In the genomic region with DNA sequence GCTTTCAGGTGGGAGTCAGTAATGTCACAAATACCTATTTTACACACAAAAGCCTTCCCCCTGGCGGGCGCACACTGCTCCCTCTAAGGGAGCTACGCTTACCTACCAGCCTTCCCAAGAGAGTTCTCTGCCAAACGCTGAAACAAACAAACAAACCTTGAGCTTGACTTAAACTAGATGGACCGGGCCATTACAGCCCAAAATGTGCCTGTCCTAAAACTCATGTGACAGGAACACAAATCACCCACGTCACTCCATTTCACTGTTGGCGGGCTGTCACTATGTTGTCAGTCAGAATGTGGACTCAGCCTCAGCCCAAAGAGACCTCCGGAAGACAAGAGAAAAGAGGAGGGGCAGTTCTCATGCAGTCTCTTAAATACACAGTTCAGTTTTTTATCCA, we compare ENCODE assay signal across 8 mouse cellular contexts.
DNase-seq lines count a peak whose midpoint lies in the region; ATAC-seq lines count a peak whose summit lies in the region.

No protein-coding gene starts in this region.

- peak overlapping the region; percentile 47 to 56 for H3K4me3 ChIP-seq in heart, embryonic 14.5 days (ENCODE audit: control insufficient read depth in 1 of 2, insufficient read depth in 1 of 2, low read depth in 1 of 2, low read length in 2 of 2)
- peak overlapping the region; percentile 35; the same call in 1 of the 2 replicates for H3K4me3 ChIP-seq in limb, embryonic 11.5 days (ENCODE audit: low read depth, low read length)
- peak overlapping the region; percentile 31 for H3K4me3 ChIP-seq in neural tube, embryonic 13.5 days

- DNase-seq in kidney, adult 11 months: peak; percentile 40
- DNase-seq in kidney, adult 8-10 months: no peak
- no peak for DNase-seq in limb, embryonic 11.5 days (ENCODE audit: low spot score)
- DNase-seq in frontal cortex, postnatal 10 days (ENCODE audit: low spot score in 2 of 2): no peak
- no peak for DNase-seq in thymus, postnatal 10 days (ENCODE audit: low spot score in 2 of 2)

- H3K4me1 ChIP-seq in heart, embryonic 14.5 days (ENCODE audit: control insufficient read depth in 2 of 2, insufficient read depth in 2 of 2, low read length in 2 of 2): peaks cover 3 to 7% of the 10 kb centered on the region in 2 experiments; a peak in 2 of 4 replicates
- H3K4me1 ChIP-seq in limb, embryonic 11.5 days (ENCODE audit: control insufficient read depth, insufficient read depth, low read length): no peaks in the 10 kb centered on the region
- H3K4me1 ChIP-seq in neural tube, embryonic 13.5 days (replicated peaks): peaks cover 34% of the 10 kb centered on the region

- no peaks in the 10 kb centered on the region for H3K36me3 ChIP-seq in heart, embryonic 14.5 days (ENCODE audit: control insufficient read depth, insufficient read depth, low read length)
- H3K36me3 ChIP-seq in limb, embryonic 11.5 days (ENCODE audit: control insufficient read depth, insufficient read depth, low read length): no peaks in the 10 kb centered on the region
- no peaks in the 10 kb centered on the region for H3K36me3 ChIP-seq in neural tube, embryonic 13.5 days

- H3K9ac ChIP-seq in heart, embryonic 14.5 days (ENCODE audit: low read length): peak overlapping the region; percentile 22
- H3K9ac ChIP-seq in limb, embryonic 11.5 days (ENCODE audit: low read length): no peak overlapping the region
- peak overlapping the region; percentile 57; the same call in 1 of the 2 replicates for H3K9ac ChIP-seq in neural tube, embryonic 13.5 days

- no peaks in the 10 kb centered on the region for H3K9me3 ChIP-seq in heart, embryonic 14.5 days (ENCODE audit: control insufficient read depth, low read length)
- no peaks in the 10 kb centered on the region for H3K9me3 ChIP-seq in limb, embryonic 11.5 days (ENCODE audit: control insufficient read depth, low read length)
- no peaks in the 10 kb centered on the region for H3K9me3 ChIP-seq in neural tube, embryonic 13.5 days

- WGBS in heart, embryonic 14.5 days: 7% methylated on average over 8 of the region's 8 CpGs
- WGBS in limb, embryonic 11.5 days: 6% methylated on average over 8 of the region's 8 CpGs
- 10% methylated on average over 8 of the region's 8 CpGs for WGBS in neural tube, embryonic 13.5 days

- H3K4me2 ChIP-seq in heart, embryonic 14.5 days (ENCODE audit: low read length): peak overlapping the region; percentile 81
- peak overlapping the region; percentile 64 for H3K4me2 ChIP-seq in limb, embryonic 11.5 days (ENCODE audit: low read depth, severe bottlenecking)
- H3K4me2 ChIP-seq in neural tube, embryonic 13.5 days: peak overlapping the region; percentile 61

- H3K27me3 ChIP-seq in heart, embryonic 14.5 days (ENCODE audit: control insufficient read depth, insufficient read depth, low read length): no peaks in the 10 kb centered on the region
- H3K27me3 ChIP-seq in limb, embryonic 11.5 days (ENCODE audit: control insufficient read depth, insufficient read depth, low read length): no peaks in the 10 kb centered on the region
- H3K27me3 ChIP-seq in neural tube, embryonic 13.5 days: 0 out of 2 replicates have a peak, but pooled peaks cover 3% of the 10 kb centered on the region

- ATAC-seq in heart, embryonic 14.5 days (ENCODE audit: insufficient number of reproducible peaks, insufficient read depth, low FRiP score, low read depth): no peak
- no peak for ATAC-seq in limb, embryonic 11.5 days (ENCODE audit: insufficient number of reproducible peaks, low FRiP score, low TSS enrichment, low read depth)
- ATAC-seq in neural tube, embryonic 13.5 days (ENCODE audit: low read depth): no peak
- no peak for ATAC-seq in CD4-positive, CD25-positive, alpha-beta regulatory T cell, adult 4 months

- H3K27ac ChIP-seq in heart, embryonic 14.5 days (replicated peaks in 1 of 2; ENCODE audit: control insufficient read depth in 1 of 2, insufficient read depth in 1 of 2, low read depth in 2 of 2, low read length in 2 of 2): no peak overlapping the region
- no peak overlapping the region for H3K27ac ChIP-seq in limb, embryonic 11.5 days (replicated peaks; ENCODE audit: low read depth, low read length)
- no peak overlapping the region for H3K27ac ChIP-seq in neural tube, embryonic 13.5 days (replicated peaks)
